Mouse (Mus musculus): ENCODE results near the gene Copz1.
A peak's percentile ranks its signal among the peaks of the same experiment; 100 is the strongest.

Gene Copz1

GRCm38 (mm10) chr15:103339166-103339960, 66.8 kb downstream of the Copz1 start:
- no peak for DNase-seq (ENCODE audit: low read depth)

- peak; percentile 80 for DNase-seq (ENCODE audit: low read depth)
These were observed 67.4 kb downstream of the Copz1 start, which contains the start of gene Zfp385a for GRCm38 (mm10) chr15:103339961-103340337. Gene Zfp385a, minus strand, starts transcription at chr15:103340093.

- peak; percentile 36 for DNase-seq (ENCODE audit: low read depth)
These were observed 68.3 kb downstream of the Copz1 start for GRCm38 (mm10) chr15:103340786-103341185.

GRCm38 (mm10) chr15:103341547-103341946, 69.0 kb downstream of the Copz1 start:
- DNase-seq (ENCODE audit: low read depth): no peak

GRCm38 (mm10) chr15:103342415-103342814, 69.9 kb downstream of the Copz1 start:
- DNase-seq (ENCODE audit: low read depth): peak; percentile 87

- DNase-seq (ENCODE audit: low read depth): no peak
These were observed 70.5 kb downstream of the Copz1 start for GRCm38 (mm10) chr15:103343008-103343407.

- DNase-seq (ENCODE audit: low read depth): no peak
These were observed 71.0 kb downstream of the Copz1 start for GRCm38 (mm10) chr15:103343556-103343955.

- no peak for DNase-seq (ENCODE audit: low read depth)
These were observed 73.3 kb downstream of the Copz1 start for GRCm38 (mm10) chr15:103345789-103346188.

- DNase-seq (ENCODE audit: low read depth): peak; percentile 64
These were observed 74.8 kb downstream of the Copz1 start for GRCm38 (mm10) chr15:103347275-103347684.

All from induced T-regulatory cell, adult 2 months (primary cell).